Mouse (Mus musculus) embryo, embryonic 11.5 days (tissue): ENCODE measurements around the gene H2-T22.
"Not testable (repeated sequence)": the region's sequence is repeated elsewhere in the genome, so short reads cannot be mapped to it uniquely, and the experiment has no call there.

Source experiments
- DNase-seq: peaks from one replicate; pipeline ENCODE4 v3.0.0-alpha.2; 2012; ENCODE audit warnings: low read depth, low spot score

The H2-T22 gene

GRCm38 (mm10) chr17:36042610-36043169 is at the start of gene H2-T22, which contains the start of gene Gm6034:
TSS of gene H2-T22 (minus strand) at chr17:36042747.
TSS of gene Gm6034 (plus strand) at chr17:36042961.
- peak; percentile 47 for DNase-seq

GRCm38 (mm10) chr17:36091933-36092332 is 49.4 kb upstream of the H2-T22 start:
- DNase-seq, result not testable (repeated sequence)

- not testable (repeated sequence) for DNase-seq
These were observed 43.4 kb upstream of the H2-T22 start for GRCm38 (mm10) chr17:36085976-36086375.

- peak; percentile 11 for DNase-seq
These were observed 41.4 kb upstream of the H2-T22 start for GRCm38 (mm10) chr17:36083870-36084451.

- peak; percentile 52 for DNase-seq
These were observed 40.8 kb upstream of the H2-T22 start for GRCm38 (mm10) chr17:36083266-36083869.

DNA sequence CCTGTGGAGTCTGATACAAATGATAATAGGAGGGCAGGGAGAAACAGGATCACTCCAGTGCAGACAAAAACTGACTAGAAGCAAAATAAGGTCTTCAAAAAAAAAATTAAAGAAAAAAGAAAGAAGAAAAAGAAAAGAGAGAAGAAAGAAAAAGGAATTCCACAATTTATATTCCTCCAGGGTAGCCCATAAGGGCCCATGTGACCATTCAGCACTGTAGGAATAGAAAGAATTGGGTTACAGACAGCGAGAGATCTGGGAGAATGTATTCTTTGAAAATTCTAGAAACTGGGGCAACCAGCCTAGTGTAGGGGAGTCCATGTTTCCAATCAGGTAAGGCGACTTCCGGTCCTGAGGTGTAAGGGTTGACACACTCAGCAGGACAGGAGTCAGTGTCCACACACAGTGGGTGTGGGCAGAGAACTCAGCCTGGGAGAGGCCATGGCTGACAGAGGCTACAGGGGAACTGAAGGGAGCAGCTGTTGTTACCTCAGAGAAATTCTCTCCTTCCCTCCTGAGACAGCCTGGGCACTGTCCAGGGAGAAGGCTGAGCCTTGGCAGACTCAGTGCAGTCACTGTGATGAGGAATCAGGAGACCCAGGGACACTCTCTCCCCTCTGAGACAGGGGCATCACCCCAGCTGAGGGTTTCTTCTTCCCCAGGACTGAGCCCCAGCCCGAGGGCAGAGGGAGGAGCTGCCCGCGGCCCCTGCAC is 40.1 kb upstream of the H2-T22 start:
- not testable (repeated sequence) for DNase-seq

DNA sequence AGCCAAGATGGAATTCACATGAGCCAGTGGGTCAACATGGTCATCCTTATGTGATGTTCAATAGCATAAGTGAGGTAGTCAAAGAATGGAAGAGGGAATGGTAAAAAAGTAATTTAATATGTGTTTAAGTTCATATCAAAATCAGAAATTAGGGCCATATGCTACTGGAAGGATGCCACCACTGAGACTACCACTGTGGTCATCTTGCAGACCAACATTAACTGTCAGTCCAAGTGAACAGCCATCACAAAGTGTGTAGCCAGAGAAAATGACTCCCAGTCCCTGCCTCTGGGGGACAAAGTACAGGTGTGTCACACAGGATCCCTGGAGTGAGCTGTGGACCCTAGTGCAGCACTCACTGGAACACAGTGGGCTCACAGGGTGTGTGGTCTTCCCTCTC is 39.4 kb upstream of the H2-T22 start:
- not testable (repeated sequence) for DNase-seq

DNA sequence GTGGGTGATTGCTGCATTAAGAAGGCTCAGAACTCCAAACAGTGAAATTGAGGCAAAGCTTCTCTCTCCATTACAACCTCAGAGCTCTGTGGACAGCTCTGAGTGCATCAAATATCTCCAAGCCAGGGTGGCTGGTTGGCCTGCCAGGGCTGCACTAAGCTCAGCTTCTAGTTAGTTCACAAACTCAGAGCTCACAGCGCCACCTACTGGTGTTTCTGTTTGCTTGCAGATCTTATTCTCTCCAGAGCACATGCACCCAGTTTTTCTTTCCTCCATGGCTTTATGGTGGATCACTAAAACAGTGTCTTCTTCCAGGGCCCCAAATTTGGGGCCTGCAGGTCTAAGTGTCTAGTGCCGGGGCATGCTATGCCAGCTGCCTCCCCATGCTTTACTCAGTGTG is 18.3 kb upstream of the H2-T22 start:
- peak; percentile 81 for DNase-seq

DNA sequence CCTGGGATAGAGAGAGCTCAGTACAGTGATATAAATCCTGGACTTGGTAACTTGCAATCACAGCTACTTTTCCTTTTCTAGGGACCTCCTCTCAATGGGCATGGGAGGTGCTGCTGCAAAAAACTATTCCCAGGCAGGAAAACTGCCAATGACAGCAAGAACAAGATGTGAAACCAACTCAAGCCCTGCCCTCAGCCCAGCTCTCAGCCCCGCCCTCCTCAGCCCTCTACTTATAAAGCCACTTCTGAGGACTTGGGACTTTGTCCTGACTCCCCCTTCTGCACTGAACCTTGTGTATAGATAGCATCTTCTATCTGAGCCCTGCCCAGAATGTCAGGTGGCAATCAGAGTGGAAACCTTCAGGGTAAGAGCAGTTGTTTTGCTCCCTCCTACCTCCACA is 15.8 kb upstream of the H2-T22 start, which contains the start of gene Gm11127:
Gm11127 (minus strand) TSS at position 10 of the 400 bp plus-strand sequence.
- DNase-seq, result not testable (repeated sequence)

- DNase-seq, result not testable (repeated sequence)
These were observed 15.4 kb upstream of the H2-T22 start for GRCm38 (mm10) chr17:36057927-36058326.

GRCm38 (mm10) chr17:36043286-36043685 is 739 bp upstream of the H2-T22 start:
- no peak for DNase-seq

- DNase-seq, result not testable (repeated sequence)
These were observed 492 bp downstream of the H2-T22 start for GRCm38 (mm10) chr17:36042055-36042454.

- not testable (repeated sequence) for DNase-seq
These were observed 1.9 kb downstream of the H2-T22 start for GRCm38 (mm10) chr17:36040604-36041003.

- DNase-seq, result not testable (repeated sequence)
These were observed 6.4 kb downstream of the H2-T22 start for GRCm38 (mm10) chr17:36036126-36036525.

- not testable (repeated sequence) for DNase-seq
These were observed 7.4 kb downstream of the H2-T22 start for GRCm38 (mm10) chr17:36035010-36035638.

- not testable (repeated sequence) for DNase-seq
These were observed 8.0 kb downstream of the H2-T22 start for GRCm38 (mm10) chr17:36034524-36034923.

- DNase-seq, result not testable (repeated sequence)
These were observed 10.1 kb downstream of the H2-T22 start, which contains the start of gene H2-T23 for GRCm38 (mm10) chr17:36032351-36032875. TSS of gene H2-T23 (minus strand) at chr17:36032855.

- not testable (repeated sequence) for DNase-seq
These were observed 10.8 kb downstream of the H2-T22 start for GRCm38 (mm10) chr17:36031583-36032331.

- DNase-seq, result not testable (repeated sequence)
These were observed 11.6 kb downstream of the H2-T22 start for GRCm38 (mm10) chr17:36030703-36031582.
